Mouse (Mus musculus) kidney, postnatal 0 days (tissue): Measurements from ENCODE around the gene Tnni2. TPM values are rescaled to one million over a fixed set of nuclear protein-coding genes. Genes with fewer than 3 reads are reported as not detected.
"Not testable (repeated sequence)": the region's sequence is repeated elsewhere in the genome, so short reads cannot be mapped to it uniquely, and the experiment has no call there.

Experiments used
- ATAC-seq: fragments of 200-750 bp; cut with Nextera tagmentation; replicated peaks from 2 replicates; pipeline ENCODE4 v1.8.0; 2017; ENCODE audit warnings: low read depth, moderate number of reproducible peaks, moderate TSS enrichment, moderate library complexity; ENCODE audit not compliant: low FRiP score
- DNase-seq: peaks from one replicate; pipeline ENCODE4 v3.0.0-alpha.2; 2016; ENCODE audit warnings: low spot score
- H3K27ac ChIP-seq: fragments of 300-500 bp; sonication (generic); 2 replicates; pipeline ENCODE4 v1.5.1; 2014; ENCODE audit warnings: mild to moderate bottlenecking
- H3K27me3 ChIP-seq: fragments of 300-500 bp; sonication (generic); 2 replicates; pipeline ENCODE4 v1.6.1; 2014; ENCODE audit warnings: low read length, mixed read lengths; ENCODE audit not compliant: insufficient read depth
- H3K36me3 ChIP-seq: fragments of 300-500 bp; sonication (generic); 2 replicates; pipeline ENCODE4 v1.6.1; 2014; ENCODE audit warnings: low read length, mixed read lengths; ENCODE audit not compliant: insufficient read depth
- H3K4me1 ChIP-seq: fragments of 300-500 bp; sonication (generic); replicated peaks from 2 replicates; pipeline ENCODE4 v1.6.1; 2014; ENCODE audit warnings: antibody characterized with exemption, low read length, mixed read lengths; ENCODE audit not compliant: insufficient read depth
- H3K4me2 ChIP-seq: fragments of 300-500 bp; sonication (generic); 2 replicates; pipeline ENCODE4 v1.6.1; 2014; ENCODE audit warnings: mild to moderate bottlenecking, low read length, moderate library complexity, mixed read lengths
- H3K4me3 ChIP-seq: fragments of 300-500 bp; sonication (generic); replicated peaks from 2 replicates; pipeline ENCODE4 v1.5.1; 2014; ENCODE audit warnings: low read depth, low read length
- H3K9ac ChIP-seq: fragments of 300-500 bp; sonication (generic); 2 replicates; pipeline ENCODE4 v1.6.1; 2014; ENCODE audit warnings: low read depth, low read length
- H3K9me3 ChIP-seq: fragments of 300-500 bp; sonication (generic); replicated peaks from 2 replicates; pipeline ENCODE4 v1.6.1; 2016; ENCODE audit warnings: low read length, inconsistent platforms, mixed read lengths
- CTCF ChIP-seq: IDR thresholded peaks from 2 replicates; pipeline ENCODE4 v1.5.1; 2016; ENCODE audit warnings: antibody characterized with exemption, low read depth, mild to moderate bottlenecking, moderate library complexity
- WGBS: fragments of 180-500 bp; shearing (Covaris S2); extraction: QIAGEN DNeasy Blood & Tissue Kit; methylation state at CpG from one replicate; pipeline ENCODE4 v1.1.7; 2014; 5-methylcytosine and 5-hydroxymethylcytosine counted together
- polyA plus RNA-seq: library from polyadenylated mRNA; unstranded; fragments of >200 nt; fragmentation: Nextera tagmentation; extraction: Ambion mirVana; gene quantifications from 2 replicates; pipeline ENCODE4 v1.2.1, GENCODE M21; 2015

Tnni2 gene
- polyA plus RNA-seq, 1 experiment from 2014 or later, result 3.0 TPM

DNA sequence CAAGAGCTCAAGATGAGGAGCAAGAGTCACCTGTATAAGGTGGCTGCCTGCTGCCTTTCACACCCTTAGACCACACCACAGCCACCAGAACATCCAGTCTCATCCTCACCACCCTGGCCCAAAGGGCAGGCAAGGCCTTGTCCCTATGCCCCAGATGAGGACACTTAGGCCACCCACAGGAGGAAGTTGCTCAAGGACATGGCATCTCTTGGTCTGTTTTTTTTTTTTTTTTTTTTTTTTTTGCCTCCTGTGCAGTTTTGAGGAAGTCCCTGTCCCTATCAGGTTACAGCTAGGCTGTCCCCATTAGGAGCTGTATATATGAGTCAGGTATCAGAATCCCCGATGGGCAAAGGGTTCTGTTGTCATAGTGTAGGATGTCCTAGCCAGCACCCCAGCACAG, 42.4 kb upstream of the Tnni2 start:
- Histone ChIP-seq H3K4me2 (no peak overlapping the region), H3K9ac (no peak overlapping the region), H3K4me1 (no peaks in the 10 kb centered on the region), H3K27me3 (no peaks in the 10 kb centered on the region), H3K4me3 (no peak overlapping the region), H3K27ac (no peak overlapping the region), H3K36me3 (no peaks in the 10 kb centered on the region), H3K9me3 (no peaks in the 10 kb centered on the region)
- WGBS, result 41% methylated on average over 1 of the region's 1 CpGs
- ATAC-seq (no peak), DNase-seq (no peak)
- TF ChIP-seq CTCF, result no peak

DNA sequence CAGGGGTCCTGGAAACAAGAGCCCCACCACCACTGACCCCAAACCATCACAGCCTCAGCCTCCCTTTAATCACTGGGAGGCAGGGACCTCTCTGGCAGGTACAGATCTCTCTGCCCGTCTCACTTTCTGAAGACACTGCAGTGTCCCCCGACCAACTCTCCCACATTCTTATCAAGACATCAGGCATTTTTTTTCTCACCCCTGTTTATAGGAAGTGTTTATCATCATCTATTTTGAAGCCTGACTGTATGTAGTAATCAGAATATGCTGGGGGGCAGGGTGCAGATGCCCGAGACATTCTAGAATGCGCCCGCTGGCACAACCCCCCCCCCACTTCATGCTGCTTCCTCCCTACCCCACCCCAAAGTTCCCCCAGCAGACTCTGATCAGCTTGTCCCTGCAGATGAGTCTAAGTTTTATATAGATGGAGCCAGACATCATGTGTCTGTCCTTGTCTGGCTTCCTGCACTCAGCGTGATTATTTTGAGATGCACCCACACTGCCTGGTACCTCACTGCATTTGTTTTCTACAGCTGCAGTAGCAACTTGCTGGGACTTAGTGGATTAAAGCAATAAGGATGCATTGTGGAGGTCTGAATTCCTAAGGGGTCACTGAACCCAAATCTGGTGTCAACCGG, 41.4 kb upstream of the Tnni2 start:
- Histone ChIP-seq H3K4me2 (no peak overlapping the region), H3K36me3 (no peaks in the 10 kb centered on the region), H3K27ac (peak overlapping the region; percentile 44), H3K4me3 (no peak overlapping the region), H3K27me3 (no peaks in the 10 kb centered on the region), H3K9me3 (no peaks in the 10 kb centered on the region), H3K4me1 (no peaks in the 10 kb centered on the region), H3K9ac (no peak overlapping the region)
- no peak for DNase-seq
- 38% methylated on average over 7 of the region's 7 CpGs for WGBS
- no peak for TF ChIP-seq CTCF
- ATAC-seq, result no peak

DNA sequence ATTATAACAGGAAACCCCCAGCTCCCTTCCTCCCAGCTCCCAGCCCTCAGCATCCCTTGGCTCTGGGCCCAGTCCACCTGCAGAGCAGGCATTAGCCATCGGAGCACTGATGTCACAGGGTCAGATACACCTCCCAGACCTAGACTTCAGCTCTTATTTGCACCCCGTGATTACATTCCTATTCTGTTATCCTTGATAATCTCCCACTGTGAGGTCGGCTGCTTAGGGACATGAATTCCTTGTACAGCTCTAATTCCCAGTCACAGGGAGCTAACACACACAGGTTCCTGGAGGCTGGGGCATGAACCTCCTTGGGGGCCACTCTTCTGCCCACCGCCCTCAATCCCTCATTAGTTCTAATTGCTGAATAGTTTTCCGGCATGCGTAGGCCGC, 40.9 kb upstream of the Tnni2 start:
- Histone ChIP-seq H3K9me3 (no peaks in the 10 kb centered on the region), H3K4me2 (no peak overlapping the region), H3K4me1 (no peaks in the 10 kb centered on the region), H3K36me3 (no peaks in the 10 kb centered on the region), H3K27me3 (no peaks in the 10 kb centered on the region), H3K27ac (peak overlapping the region; percentile 43), H3K4me3 (no peak overlapping the region), H3K9ac (no peak overlapping the region)
- ATAC-seq, result peak; percentile 63
- TF ChIP-seq CTCF, result no peak
- DNase-seq, result peak; percentile 49
- WGBS, result 36% methylated on average over 7 of the region's 7 CpGs

DNA sequence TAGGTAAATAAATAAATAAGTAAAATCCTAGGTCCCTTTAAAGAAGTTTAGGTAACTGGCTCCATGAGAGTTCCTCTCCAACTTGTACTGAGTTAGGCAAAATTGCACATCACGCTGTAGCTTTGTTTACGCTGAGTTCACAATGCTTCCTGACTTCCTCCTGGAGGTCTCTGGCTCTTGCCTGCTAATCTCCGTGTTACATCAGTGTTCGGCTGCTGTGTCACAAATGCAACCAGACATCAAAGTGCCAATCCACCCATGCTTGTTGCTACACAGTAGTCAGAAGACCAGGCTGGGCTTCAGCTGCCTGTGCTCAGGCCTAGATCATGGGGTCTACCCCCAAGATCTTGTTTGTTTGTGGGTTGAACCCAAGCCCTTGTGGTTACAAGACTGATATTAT, 38.0 kb upstream of the Tnni2 start:
- ATAC-seq (no peak; the same call in 1 of the 2 replicates), DNase-seq (peak; percentile 29)
- Histone ChIP-seq H3K36me3 (no peaks in the 10 kb centered on the region), H3K4me1 (no peaks in the 10 kb centered on the region), H3K27me3 (no peaks in the 10 kb centered on the region), H3K27ac (no peak overlapping the region), H3K9me3 (no peaks in the 10 kb centered on the region), H3K9ac (no peak overlapping the region), H3K4me2 (no peak overlapping the region), H3K4me3 (no peak overlapping the region)
- WGBS, result 67% methylated on average over 4 of the region's 4 CpGs
- no peak for TF ChIP-seq CTCF

DNA sequence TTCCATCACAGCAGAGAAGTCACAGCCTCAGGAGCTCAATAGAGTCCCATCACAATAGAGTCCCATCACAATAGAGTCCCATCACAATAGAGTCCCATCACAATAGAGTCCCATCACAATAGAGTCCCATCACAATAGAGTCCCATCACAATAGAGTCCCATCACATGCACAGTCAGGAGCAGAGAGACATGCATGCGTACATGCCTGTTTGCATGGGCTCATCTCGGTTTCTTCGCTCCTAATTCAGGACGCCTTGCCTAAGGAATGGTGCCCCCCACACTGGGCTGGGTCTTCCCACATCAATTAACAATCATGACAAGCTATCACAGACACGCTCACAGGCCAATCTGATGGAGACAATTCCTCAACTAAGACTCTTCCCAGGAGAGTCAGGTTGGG, 36.5 kb upstream of the Tnni2 start:
- H3K36me3 ChIP-seq, H3K9ac ChIP-seq, H3K27ac ChIP-seq, DNase-seq, H3K4me1 ChIP-seq, H3K4me3 ChIP-seq, ATAC-seq, H3K27me3 ChIP-seq, H3K9me3 ChIP-seq, H3K4me2 ChIP-seq: not testable (repeated sequence)
- 95% methylated on average over 5 of the region's 5 CpGs for WGBS

DNA sequence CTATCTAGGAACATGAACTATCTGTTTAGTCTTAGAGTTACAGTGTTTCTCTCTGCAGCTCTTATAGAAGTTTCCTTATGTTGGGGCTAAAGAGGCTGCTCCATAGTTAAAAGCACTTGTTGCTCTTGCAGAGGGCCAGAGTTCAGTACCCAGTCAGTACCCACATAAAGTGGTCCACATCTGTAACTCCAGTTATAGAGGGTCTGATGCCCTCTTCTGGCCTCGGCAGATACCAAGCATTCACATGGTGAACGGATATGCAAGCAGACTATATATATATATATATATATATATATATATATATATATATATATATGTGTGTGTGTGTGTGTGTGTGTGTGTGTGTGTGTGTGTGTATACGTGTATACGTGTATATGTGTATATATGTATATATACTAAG, 33.7 kb upstream of the Tnni2 start:
- ATAC-seq, result no peak
- Histone ChIP-seq H3K27me3 (no peaks in the 10 kb centered on the region), H3K4me1 (no peaks in the 10 kb centered on the region), H3K36me3 (no peaks in the 10 kb centered on the region), H3K4me3 (no peak overlapping the region), H3K9ac (no peak overlapping the region), H3K27ac (no peak overlapping the region), H3K4me2 (no peak overlapping the region), H3K9me3 (no peaks in the 10 kb centered on the region)
- DNase-seq, result no peak
- TF ChIP-seq CTCF, result peak; percentile 35; the same call in 1 of the 2 replicates
- 68% methylated on average over 4 of the region's 4 CpGs for WGBS

DNA sequence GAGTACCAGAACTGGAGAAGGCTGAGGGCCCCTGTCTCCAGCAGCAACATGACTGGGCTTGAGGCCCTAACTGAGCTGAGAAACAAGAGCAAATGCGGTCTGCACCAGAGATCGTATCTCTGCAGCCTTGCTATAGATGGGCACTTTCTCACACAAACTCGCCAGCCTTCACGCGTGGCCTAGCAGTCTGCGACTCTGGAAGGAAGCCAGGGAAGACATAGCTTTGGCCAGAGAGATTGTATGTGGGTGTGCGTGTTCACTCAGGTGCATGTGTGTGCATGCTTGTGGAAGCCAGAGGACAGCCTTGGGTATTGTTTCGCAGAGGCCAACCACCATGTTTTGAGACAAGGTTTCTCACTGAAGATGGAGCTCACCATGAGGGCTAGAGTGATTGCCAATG, 32.9 kb upstream of the Tnni2 start:
- no peaks in the 10 kb centered on the region for H3K9me3 ChIP-seq
- H3K27ac ChIP-seq, result no peak overlapping the region
- no peak overlapping the region for H3K9ac ChIP-seq
- 83% methylated on average over 8 of the region's 8 CpGs for WGBS
- TF ChIP-seq CTCF, result no peak
- no peak overlapping the region for H3K4me2 ChIP-seq
- H3K4me3 ChIP-seq, result no peak overlapping the region
- no peak for DNase-seq
- no peaks in the 10 kb centered on the region for H3K27me3 ChIP-seq
- no peaks in the 10 kb centered on the region for H3K4me1 ChIP-seq
- no peaks in the 10 kb centered on the region for H3K36me3 ChIP-seq
- no peak for ATAC-seq
